Mouse (Mus musculus) urinary bladder, postnatal 4 days (tissue): ENCODE data around the gene Gm7075.
"Not testable (repeated sequence)": the region's sequence is repeated elsewhere in the genome, so short reads cannot be mapped to it uniquely, and the experiment has no call there.

Experiments
- DNase-seq, 2 experiments: peaks; one replicate each; pipeline ENCODE4 v3.0.0; 2021 to 2022; ENCODE audit warnings: low spot score in 2 of 2

Gm7075 gene

GRCm38 (mm10) chr10:63421739-63422735 lies at the start of gene Gm7075:
Gene Gm7075 (minus strand): TSS chr10:63421789.
- peak in 1 of 2 experiments; percentile 69 for DNase-seq

GRCm38 (mm10) chr10:63460935-63461334 lies 39.3 kb upstream of the Gm7075 start:
- no peak for DNase-seq

GRCm38 (mm10) chr10:63457292-63458128 lies 35.9 kb upstream of the Gm7075 start:
- DNase-seq: no peak

- DNase-seq: no peak
These were observed 33.7 kb upstream of the Gm7075 start for GRCm38 (mm10) chr10:63455110-63455878.

- no peak for DNase-seq
These were observed 32.3 kb upstream of the Gm7075 start for GRCm38 (mm10) chr10:63453926-63454325.

GRCm38 (mm10) chr10:63444602-63445387 lies 23.2 kb upstream of the Gm7075 start:
- DNase-seq: not testable (repeated sequence)

- no peak for DNase-seq
These were observed 18.2 kb upstream of the Gm7075 start for GRCm38 (mm10) chr10:63439694-63440228.

GRCm38 (mm10) chr10:63438736-63439262 lies 17.2 kb upstream of the Gm7075 start:
- no peak for DNase-seq

GRCm38 (mm10) chr10:63432887-63433286 lies 11.3 kb upstream of the Gm7075 start:
- no peak for DNase-seq

GRCm38 (mm10) chr10:63432099-63432498 lies 10.5 kb upstream of the Gm7075 start:
- no peak for DNase-seq

GRCm38 (mm10) chr10:63431221-63431736 lies 9.7 kb upstream of the Gm7075 start:
- no peak for DNase-seq

- peak; percentile 80 to 84 for DNase-seq
These were observed 8.3 kb upstream of the Gm7075 start, which contains the start of gene Ctnna3 for GRCm38 (mm10) chr10:63429785-63430305. Gene Ctnna3 (plus strand): TSS chr10:63430098.

GRCm38 (mm10) chr10:63429380-63429779 lies 7.8 kb upstream of the Gm7075 start:
- peak; percentile 100 for DNase-seq

GRCm38 (mm10) chr10:63429023-63429340 lies 7.4 kb upstream of the Gm7075 start:
- no peak for DNase-seq

GRCm38 (mm10) chr10:63428243-63429022 lies 6.8 kb upstream of the Gm7075 start:
- no peak for DNase-seq

GRCm38 (mm10) chr10:63427146-63427545 lies 5.6 kb upstream of the Gm7075 start:
- no peak for DNase-seq

- no peak for DNase-seq
These were observed 2.9 kb upstream of the Gm7075 start for GRCm38 (mm10) chr10:63424475-63424814.

- DNase-seq: no peak
These were observed 2.2 kb upstream of the Gm7075 start for GRCm38 (mm10) chr10:63423591-63424474.
